Mouse (Mus musculus) limb, embryonic 10.5 days (tissue): ENCODE measurements around the gene Ldb1. TPM values are rescaled to one million over a fixed set of nuclear protein-coding genes. Genes with fewer than 3 reads are reported as not detected.

ENCODE experiments used
- DNase-seq: peaks from one replicate; pipeline ENCODE4 v3.0.0-alpha.2; 2017; ENCODE audit warnings: low spot score
- H3K27ac ChIP-seq: fragments of 300-500 bp; sonication (generic); 2 replicates; pipeline ENCODE4 v1.5.1; 2016; ENCODE audit warnings: mild to moderate bottlenecking
- H3K27me3 ChIP-seq: fragments of 300-500 bp; sonication (generic); 2 replicates; pipeline ENCODE4 v1.6.1; 2016; ENCODE audit warnings: low read depth, mild to moderate bottlenecking; ENCODE audit not compliant: poor library complexity, severe bottlenecking
- H3K36me3 ChIP-seq: fragments of 300-500 bp; sonication (generic); 2 replicates; pipeline ENCODE4 v1.6.1; 2016; ENCODE audit warnings: mild to moderate bottlenecking, moderate library complexity
- H3K4me1 ChIP-seq: fragments of 300-500 bp; sonication (generic); 2 replicates; pipeline ENCODE4 v1.6.1; 2016
- H3K4me3 ChIP-seq: fragments of 300-500 bp; sonication (generic); 2 replicates; pipeline ENCODE4 v1.5.1; 2016; ENCODE audit warnings: mild to moderate bottlenecking, moderate library complexity
- H3K9me3 ChIP-seq: fragments of 300-500 bp; sonication (generic); replicated peaks from 2 replicates; pipeline ENCODE4 v1.6.1; 2016; ENCODE audit warnings: mild to moderate bottlenecking
- WGBS: fragments of 180-500 bp; shearing (Covaris S2); methylation state at CpG from one replicate; pipeline ENCODE4 v1.1.7; 2016; 5-methylcytosine and 5-hydroxymethylcytosine counted together
- polyA plus RNA-seq: library from polyadenylated mRNA; unstranded; fragments of >200 nt; fragmentation: Nextera tagmentation; extraction: Ambion mirVana; gene quantifications from 2 replicates; pipeline ENCODE4 v1.2.1, GENCODE M21; 2016

Ldb1 gene
- 96.4 and 104 TPM in 2 replicates for polyA plus RNA-seq

DNA sequence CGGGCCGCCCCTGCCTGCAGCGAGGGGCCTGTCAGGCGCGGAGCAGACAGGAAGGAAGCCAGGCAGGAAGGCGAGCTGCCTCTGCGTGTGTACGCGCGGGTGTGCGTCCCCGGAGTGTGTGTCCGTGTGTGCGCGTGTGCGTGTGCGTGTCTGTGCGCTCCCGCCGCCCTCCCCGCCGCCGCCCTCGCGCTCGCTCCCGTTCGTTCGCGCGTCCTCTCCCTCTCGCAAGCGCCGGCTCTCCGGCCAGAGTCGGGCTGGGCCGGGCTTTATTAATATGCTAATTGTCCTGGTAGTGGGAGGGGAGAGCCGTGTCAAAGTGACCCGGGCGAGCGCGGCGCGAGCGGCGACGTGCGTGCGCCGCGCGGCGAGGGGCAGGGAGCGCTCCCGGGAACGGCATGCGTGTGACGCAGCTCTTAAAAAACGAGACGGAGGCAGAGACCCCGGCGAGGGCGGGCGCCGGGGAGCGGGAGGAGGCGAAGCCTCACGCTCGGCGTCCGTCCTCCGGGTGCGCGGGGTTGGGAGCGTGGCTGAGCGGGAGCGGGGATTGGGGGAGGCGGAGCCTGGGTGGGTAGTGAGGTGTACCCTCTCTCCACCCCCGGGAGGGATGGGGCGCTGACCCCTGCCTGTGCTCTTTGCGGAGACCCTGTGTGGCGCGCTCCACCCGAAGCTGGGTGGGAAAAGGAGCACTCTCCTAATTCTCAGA lies at the start of gene Ldb1:
Gene Ldb1, minus strand, starts transcription at position 222 of the 703 bp plus-strand sequence.
- Histone ChIP-seq H3K4me1 (peaks cover 70% of the 10 kb centered on the region), H3K9me3 (no peaks in the 10 kb centered on the region), H3K4me3 (peak within 1 kb of the TSS; percentile 96), H3K36me3 (no peaks in the 10 kb centered on the region), H3K27ac (peak within 1 kb of the TSS; percentile 97), H3K27me3 (no peaks in the 10 kb centered on the region)
- peak; percentile 88 for DNase-seq
- WGBS, result under 1% methylated on average over 84 of the region's 84 CpGs

DNA sequence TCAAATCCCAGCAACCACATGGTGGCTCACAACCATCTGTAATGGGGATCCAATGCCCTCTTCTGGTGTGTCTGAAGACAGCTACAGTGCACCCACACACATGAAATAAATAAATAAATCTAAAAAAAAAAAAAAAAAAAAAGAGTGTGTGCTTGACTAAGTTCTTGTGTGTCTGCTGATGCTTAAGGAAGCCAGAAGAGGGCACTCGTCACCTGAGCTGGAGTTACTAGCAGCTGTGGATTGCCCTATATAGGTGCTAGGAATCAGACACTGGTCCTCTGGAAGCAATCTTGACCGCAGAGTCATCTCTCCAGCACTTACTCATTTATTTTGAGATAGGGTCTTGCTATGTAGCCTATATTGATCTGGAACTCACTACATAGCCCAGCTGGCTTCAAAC lies 49.1 kb upstream of the Ldb1 start:
- WGBS, result 96% methylated on average over 2 of the region's 2 CpGs
- no peak overlapping the region for H3K4me3 ChIP-seq
- no peaks in the 10 kb centered on the region; the same call in 1 of the 2 replicates for H3K4me1 ChIP-seq
- H3K9me3 ChIP-seq, result no peaks in the 10 kb centered on the region
- H3K27me3 ChIP-seq, result no peaks in the 10 kb centered on the region
- no peak overlapping the region for H3K27ac ChIP-seq
- no peaks in the 10 kb centered on the region for H3K36me3 ChIP-seq
- DNase-seq, result no peak

DNA sequence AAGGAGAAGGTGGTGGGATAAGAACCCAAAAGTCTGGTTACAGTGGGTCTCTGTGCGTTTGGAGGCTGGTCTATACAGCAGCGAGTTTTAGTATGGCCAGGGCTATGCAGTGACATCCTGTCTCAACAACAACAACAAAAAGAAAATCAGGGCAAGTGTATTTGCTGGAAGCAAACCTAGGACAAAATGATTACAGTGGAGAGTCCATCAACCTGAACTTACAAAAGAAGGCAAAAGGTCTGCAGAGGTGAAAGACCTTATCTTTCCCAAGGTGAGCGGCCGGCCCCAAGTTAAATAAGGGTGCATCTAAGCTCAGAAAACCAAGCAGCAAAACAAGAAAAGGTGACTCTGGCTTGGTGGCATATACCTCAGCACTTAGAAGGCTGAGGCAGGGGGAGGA lies 46.6 kb upstream of the Ldb1 start:
- Histone ChIP-seq H3K4me1 (no peaks in the 10 kb centered on the region; the same call in 1 of the 2 replicates), H3K27ac (no peak overlapping the region), H3K27me3 (no peaks in the 10 kb centered on the region), H3K36me3 (no peaks in the 10 kb centered on the region), H3K9me3 (no peaks in the 10 kb centered on the region), H3K4me3 (no peak overlapping the region)
- WGBS, result 89% methylated on average over 4 of the region's 4 CpGs
- DNase-seq, result no peak

DNA sequence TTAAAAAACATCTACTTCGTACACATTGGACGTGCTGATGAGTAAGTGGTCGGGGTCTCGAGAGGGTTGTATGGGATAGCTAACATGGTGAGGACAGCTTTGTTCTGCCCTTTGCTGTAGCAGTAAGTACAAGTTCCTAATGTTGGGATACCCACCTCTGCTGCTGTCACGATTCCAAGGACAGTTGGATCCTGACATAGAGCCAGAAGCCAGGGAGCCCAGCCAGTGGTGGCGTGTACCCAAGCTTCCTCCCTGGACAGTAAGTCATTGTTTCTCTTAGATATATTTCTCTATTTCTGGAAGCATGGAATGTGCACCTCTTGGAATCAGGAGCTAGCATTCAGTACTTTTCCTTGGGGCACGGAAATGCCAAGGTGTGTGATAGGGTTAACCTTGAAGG lies 42.9 kb upstream of the Ldb1 start:
- no peak overlapping the region for H3K4me3 ChIP-seq
- no peak for DNase-seq
- H3K27ac ChIP-seq, result no peak overlapping the region
- no peaks in the 10 kb centered on the region for H3K9me3 ChIP-seq
- H3K27me3 ChIP-seq, result no peaks in the 10 kb centered on the region
- WGBS, result 88% methylated on average over 7 of the region's 7 CpGs
- no peaks in the 10 kb centered on the region; the same call in 1 of the 2 replicates for H3K4me1 ChIP-seq
- peaks cover 37% of the 10 kb centered on the region for H3K36me3 ChIP-seq

DNA sequence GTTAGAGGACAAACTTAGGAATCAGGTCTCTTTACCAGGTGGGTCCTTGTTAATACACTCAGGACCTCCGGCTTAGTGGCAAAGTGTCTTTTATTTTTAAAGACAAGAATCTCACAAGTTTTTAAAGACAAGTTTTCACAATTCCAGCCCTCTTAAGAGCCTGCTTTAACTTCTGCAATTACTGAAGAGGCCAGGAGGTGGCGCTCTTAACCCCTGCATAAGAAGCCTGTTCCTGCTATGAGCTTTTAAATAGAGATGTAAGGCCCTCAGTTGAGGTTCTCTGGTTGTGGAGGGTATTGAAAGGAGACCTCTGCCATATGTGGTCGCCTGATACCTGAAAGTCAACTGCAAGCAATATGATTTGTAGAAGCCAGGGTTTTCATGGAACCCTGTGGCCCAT lies 41.3 kb upstream of the Ldb1 start:
- H3K4me3 ChIP-seq, result no peak overlapping the region
- WGBS, result 52% methylated on average over 3 of the region's 3 CpGs
- H3K4me1 ChIP-seq, result no peaks in the 10 kb centered on the region
- H3K27ac ChIP-seq, result no peak overlapping the region
- H3K36me3 ChIP-seq, result peaks cover 53% of the 10 kb centered on the region
- H3K27me3 ChIP-seq, result no peaks in the 10 kb centered on the region
- H3K9me3 ChIP-seq, result no peaks in the 10 kb centered on the region
- DNase-seq, result peak; percentile 51

GRCm38 (mm10) chr19:46085185-46085584 lies 40.2 kb upstream of the Ldb1 start:
- H3K36me3 ChIP-seq, result peaks cover 64% of the 10 kb centered on the region

DNA sequence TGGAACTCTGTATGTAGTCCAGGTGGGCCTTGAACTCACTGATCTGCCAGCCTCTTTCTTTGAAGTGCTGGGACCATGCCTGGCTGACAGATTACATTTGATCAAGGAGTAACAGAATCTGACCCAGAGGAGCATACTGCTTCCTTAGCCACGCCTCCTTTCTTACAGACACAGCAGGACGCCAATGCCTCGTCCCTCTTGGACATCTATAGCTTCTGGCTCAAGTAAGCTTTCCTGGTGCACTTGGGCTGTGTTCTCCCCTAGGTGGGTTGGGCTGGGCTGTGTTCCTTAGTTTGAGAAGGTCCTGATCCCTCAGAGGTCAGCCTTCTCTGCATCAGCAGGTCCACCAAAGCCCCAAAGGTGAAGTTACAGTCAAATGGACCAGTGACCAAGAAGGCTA lies 33.5 kb upstream of the Ldb1 start:
- DNase-seq, result no peak
- Histone ChIP-seq H3K27me3 (no peaks in the 10 kb centered on the region), H3K4me1 (peaks cover 19% of the 10 kb centered on the region), H3K27ac (no peak overlapping the region), H3K36me3 (peaks cover 75% of the 10 kb centered on the region), H3K4me3 (no peak overlapping the region; the same call in 1 of the 2 replicates), H3K9me3 (no peaks in the 10 kb centered on the region)
- 75% methylated on average over 3 of the region's 3 CpGs for WGBS

More at GRCm38 (mm10) chr19:46085185-46085584, 40.2 kb upstream of the Ldb1 start:
- Histone ChIP-seq H3K27ac (no peak overlapping the region), H3K4me3 (no peak overlapping the region), H3K27me3 (no peaks in the 10 kb centered on the region), H3K9me3 (no peaks in the 10 kb centered on the region), H3K4me1 (no peaks in the 10 kb centered on the region)
- DNase-seq, result no peak
- 95% methylated on average over 8 of the region's 8 CpGs for WGBS

- peak; percentile 100 for DNase-seq
- Histone ChIP-seq H3K27ac (peak within 1 kb of the TSS; percentile 79), H3K4me3 (peak within 1 kb of the TSS; percentile 75), H3K4me1 (peaks cover 19% of the 10 kb centered on the region), H3K27me3 (no peaks in the 10 kb centered on the region), H3K9me3 (no peaks in the 10 kb centered on the region), H3K36me3 (peaks cover 75% of the 10 kb centered on the region)
- WGBS, result under 1% methylated on average over 66 of the region's 66 CpGs
Measured at GRCm38 (mm10) chr19:46075616-46076607, 30.9 kb upstream of the Ldb1 start, which contains the start of gene Nolc1. Gene Nolc1 (plus strand): TSS chr19:46075863.

DNA sequence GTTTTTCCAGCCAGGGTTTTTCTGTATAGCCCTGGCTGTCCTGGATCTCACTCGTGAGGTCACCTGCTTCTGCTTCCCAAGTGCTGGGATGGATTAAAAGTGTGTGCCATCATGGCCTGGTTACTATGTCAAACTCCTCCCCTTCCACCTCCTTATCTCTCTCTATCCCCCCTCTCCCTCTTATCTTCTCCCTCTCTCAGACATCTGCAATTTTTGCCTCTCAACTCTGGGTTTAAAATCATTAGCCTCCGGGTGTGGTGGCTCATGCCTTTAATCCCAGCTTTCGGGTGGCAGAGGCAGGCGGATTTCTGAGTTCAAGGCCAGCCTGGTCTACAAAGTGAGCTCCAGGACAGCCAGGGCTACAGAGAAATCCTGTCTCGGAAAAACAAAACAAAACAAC lies 29.3 kb upstream of the Ldb1 start:
- no peak for DNase-seq
- no peak overlapping the region for H3K4me3 ChIP-seq
- peaks cover 74% of the 10 kb centered on the region for H3K36me3 ChIP-seq
- 90% methylated on average over 5 of the region's 5 CpGs for WGBS
- peaks cover 19% of the 10 kb centered on the region for H3K4me1 ChIP-seq
- H3K9me3 ChIP-seq, result no peaks in the 10 kb centered on the region
- no peaks in the 10 kb centered on the region for H3K27me3 ChIP-seq
- H3K27ac ChIP-seq, result no peak overlapping the region

DNA sequence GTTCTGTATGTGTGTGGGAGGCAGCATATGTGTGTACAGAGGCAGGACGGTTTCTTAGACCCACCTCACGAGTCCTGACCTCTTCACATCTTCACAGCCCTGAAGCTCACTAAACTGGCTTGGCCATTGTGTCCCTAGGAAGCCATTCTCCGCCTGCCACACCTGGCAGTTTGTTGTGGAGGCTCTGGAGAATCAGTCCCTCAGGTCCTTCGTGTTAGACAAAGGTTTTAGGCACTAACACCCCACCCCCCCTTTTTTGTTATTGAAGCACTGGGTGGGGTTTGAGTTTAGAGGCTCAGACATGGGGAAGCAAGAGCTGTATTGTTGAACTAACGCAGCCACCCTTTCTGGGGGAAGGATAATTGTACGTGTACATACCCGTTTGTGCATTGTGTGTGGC lies 28.3 kb upstream of the Ldb1 start:
- peaks cover 19% of the 10 kb centered on the region for H3K4me1 ChIP-seq
- no peaks in the 10 kb centered on the region for H3K9me3 ChIP-seq
- H3K36me3 ChIP-seq, result peaks cover 73% of the 10 kb centered on the region
- 92% methylated on average over 7 of the region's 7 CpGs for WGBS
- no peak overlapping the region for H3K27ac ChIP-seq
- no peak overlapping the region for H3K4me3 ChIP-seq
- no peak for DNase-seq
- no peaks in the 10 kb centered on the region for H3K27me3 ChIP-seq

- no peak for DNase-seq
- Histone ChIP-seq H3K27me3 (no peaks in the 10 kb centered on the region), H3K4me1 (no peaks in the 10 kb centered on the region), H3K36me3 (peaks cover 98% of the 10 kb centered on the region), H3K9me3 (no peaks in the 10 kb centered on the region), H3K4me3 (no peak overlapping the region), H3K27ac (no peak overlapping the region)
- 88% methylated on average over 10 of the region's 10 CpGs for WGBS
Measured at GRCm38 (mm10) chr19:46068054-46068453, 23.0 kb upstream of the Ldb1 start.

DNA sequence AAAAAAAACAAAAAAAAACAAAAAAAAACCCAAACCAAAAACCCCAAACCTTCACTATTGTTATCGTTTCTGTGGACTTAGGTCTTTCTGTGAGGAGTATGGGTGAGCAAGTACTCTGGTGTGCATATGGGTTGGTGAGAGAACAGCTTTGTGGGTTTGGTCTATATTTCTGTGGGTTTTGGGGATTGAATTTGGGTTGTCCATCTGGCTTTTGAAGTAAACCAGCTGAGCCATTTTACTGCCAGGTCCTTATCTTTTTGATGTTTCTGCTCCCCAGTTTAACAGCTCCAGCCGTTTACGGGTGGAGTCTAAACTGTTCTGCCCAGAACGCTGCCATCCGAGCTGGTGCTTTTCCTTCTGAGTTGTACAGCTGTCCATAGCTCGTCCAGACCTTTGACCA lies 15.8 kb upstream of the Ldb1 start:
- Histone ChIP-seq H3K4me1 (peaks cover 16% of the 10 kb centered on the region), H3K27me3 (no peaks in the 10 kb centered on the region), H3K36me3 (peaks cover 61% of the 10 kb centered on the region), H3K4me3 (no peak overlapping the region), H3K27ac (no peak overlapping the region), H3K9me3 (no peaks in the 10 kb centered on the region)
- no peak for DNase-seq
- 70% methylated on average over 6 of the region's 6 CpGs for WGBS

GRCm38 (mm10) chr19:46058466-46058865 lies 13.5 kb upstream of the Ldb1 start:
- Histone ChIP-seq H3K4me3 (peak overlapping the region; percentile 73), H3K9me3 (no peaks in the 10 kb centered on the region), H3K27ac (no peak overlapping the region), H3K27me3 (no peaks in the 10 kb centered on the region), H3K4me1 (peaks cover 20% of the 10 kb centered on the region), H3K36me3 (peaks cover 37% of the 10 kb centered on the region)
- whole genome bisulfite sequencing, result 95% methylated on average over 7 of the region's 7 CpGs
- DNase-seq, result no peak
